Mouse (Mus musculus) lung, embryonic 16.5 days (tissue): ENCODE measurements at regions not wholly inside any gene's neighbourhood (a gene's known extent, or its start where the extent isn't known, plus 50 kb on each side); places are given as distances from the start of the nearest gene placed in this dataset.

Experiments used
- ATAC-seq: fragments of 200-750 bp; cut with Nextera tagmentation; 2 replicates; pipeline ENCODE4 v1.8.0; 2017; ENCODE audit warnings: low read depth, mild to moderate bottlenecking, moderate library complexity
- H3K27ac ChIP-seq: fragments of 300-500 bp; sonication (generic); 2 replicates; pipeline ENCODE4 v1.5.1; 2014; ENCODE audit warnings: mild to moderate bottlenecking, control low read depth, low read length
- H3K27me3 ChIP-seq: fragments of 300-500 bp; sonication (generic); 2 replicates; pipeline ENCODE4 v1.6.1; 2014; ENCODE audit warnings: low read depth, low read length, mixed read lengths; ENCODE audit not compliant: control insufficient read depth, insufficient read depth
- H3K36me3 ChIP-seq: fragments of 300-500 bp; sonication (generic); 2 replicates; pipeline ENCODE4 v1.6.1; 2014; ENCODE audit warnings: low read length; ENCODE audit not compliant: control insufficient read depth, insufficient read depth
- H3K4me1 ChIP-seq: fragments of 300-500 bp; sonication (generic); replicated peaks from 2 replicates; pipeline ENCODE4 v1.6.1; 2014; ENCODE audit warnings: low read length, mixed read lengths; ENCODE audit not compliant: control insufficient read depth, insufficient read depth
- H3K4me2 ChIP-seq: fragments of 300-500 bp; sonication (generic); 2 replicates; pipeline ENCODE4 v1.6.1; 2014; ENCODE audit warnings: low read depth, low read length, control low read depth
- H3K4me3 ChIP-seq: fragments of 300-500 bp; sonication (generic); 2 replicates; pipeline ENCODE4 v1.5.1; 2014; ENCODE audit warnings: mild to moderate bottlenecking, low read length, control low read depth
- H3K9ac ChIP-seq: fragments of 300-500 bp; sonication (generic); 2 replicates; pipeline ENCODE4 v1.6.1; 2014; ENCODE audit warnings: low read length, control low read depth
- H3K9me3 ChIP-seq: fragments of 300-500 bp; sonication (generic); 2 replicates; pipeline ENCODE4 v1.6.1; 2016; ENCODE audit warnings: low read length; ENCODE audit not compliant: control insufficient read depth
- WGBS: fragments of 180-500 bp; shearing (Covaris S2); extraction: QIAGEN DNeasy Blood & Tissue Kit; methylation state at CpG from one replicate; pipeline ENCODE4 v1.1.7; 2014; 5-methylcytosine and 5-hydroxymethylcytosine counted together

DNA sequence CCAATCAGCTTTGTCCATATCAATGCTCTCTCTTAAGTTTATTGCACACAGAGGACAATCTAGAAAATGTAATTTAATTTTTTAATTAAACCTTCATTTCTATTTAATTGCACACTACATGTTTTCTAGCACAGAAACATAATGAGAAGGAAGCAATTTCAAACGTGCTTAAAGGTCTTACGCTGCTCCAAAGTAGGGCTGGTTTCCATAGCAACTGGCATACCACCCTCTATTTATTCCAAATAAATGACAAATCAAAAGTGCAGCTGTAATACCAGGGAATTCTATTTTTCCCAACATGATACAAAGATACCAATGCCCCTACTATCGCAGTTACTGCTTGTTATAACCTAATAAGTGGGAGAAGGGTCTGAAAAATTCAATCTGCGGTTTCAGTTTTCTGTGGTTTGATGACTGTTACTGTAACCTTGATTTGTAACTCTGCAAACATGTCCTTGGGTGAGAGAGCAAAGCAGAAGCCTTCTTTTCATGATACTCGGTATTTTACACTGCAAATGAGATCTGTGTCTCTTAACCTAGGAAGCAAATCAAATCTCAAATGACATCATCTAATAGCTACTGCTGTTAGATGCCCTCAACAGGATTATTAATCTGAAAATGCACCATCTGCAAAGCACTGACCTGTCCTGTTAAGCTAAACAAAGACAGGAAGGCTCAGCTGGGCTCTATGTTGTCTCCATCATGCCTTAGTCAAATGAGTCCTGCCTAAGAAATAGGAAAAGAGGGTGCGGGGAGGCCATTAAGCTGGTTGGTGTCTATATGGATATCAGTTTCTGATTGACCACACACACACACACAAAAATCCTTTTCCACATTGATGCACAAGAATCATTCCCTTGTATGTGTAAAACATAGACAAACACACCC is 535.6 kb downstream of the Basp1 start:
- 65% methylated on average over 6 of the region's 6 CpGs for WGBS
- no peaks in the 10 kb centered on the region for H3K4me1 ChIP-seq
- H3K27me3 ChIP-seq, result no peaks in the 10 kb centered on the region
- H3K9me3 ChIP-seq, result no peaks in the 10 kb centered on the region
- no peaks in the 10 kb centered on the region for H3K36me3 ChIP-seq
- no peak for ATAC-seq
- no peak overlapping the region for H3K27ac ChIP-seq
- no peak overlapping the region for H3K9ac ChIP-seq
- H3K4me3 ChIP-seq, result no peak overlapping the region
- H3K4me2 ChIP-seq, result no peak overlapping the region

DNA sequence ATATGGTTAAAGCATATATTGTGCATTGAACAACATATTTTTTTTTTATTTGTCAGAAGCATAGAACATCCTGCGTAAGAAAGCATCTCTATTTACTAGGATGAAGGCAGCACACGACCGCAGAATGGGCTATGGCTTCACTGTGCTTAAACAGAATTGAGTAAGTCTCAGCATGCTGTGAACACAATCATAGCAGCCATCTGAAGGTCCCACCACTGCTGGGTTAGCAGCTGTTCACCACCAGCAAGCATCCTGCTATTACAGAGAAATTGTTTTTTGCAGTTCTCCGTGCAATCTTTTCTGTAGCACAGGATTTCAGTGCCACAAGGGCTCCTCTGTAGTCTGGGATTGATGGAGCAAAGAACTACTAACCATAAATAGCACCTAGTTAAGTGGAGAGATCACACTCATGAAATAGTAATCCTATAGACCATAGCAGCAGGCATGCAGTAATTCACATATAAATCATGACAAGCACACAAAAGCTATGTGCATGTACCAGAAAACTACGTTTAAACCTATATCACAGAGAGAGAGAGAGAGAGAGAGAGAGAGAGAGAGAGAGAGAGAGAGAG is 537.3 kb downstream of the Basp1 start:
- no peaks in the 10 kb centered on the region for H3K4me1 ChIP-seq
- ATAC-seq, result no peak
- H3K9me3 ChIP-seq, result no peaks in the 10 kb centered on the region
- 78% methylated on average over 5 of the region's 5 CpGs for WGBS
- no peak overlapping the region for H3K9ac ChIP-seq
- no peak overlapping the region for H3K27ac ChIP-seq
- no peak overlapping the region for H3K4me3 ChIP-seq
- no peaks in the 10 kb centered on the region for H3K27me3 ChIP-seq
- no peaks in the 10 kb centered on the region for H3K36me3 ChIP-seq
- H3K4me2 ChIP-seq, result no peak overlapping the region

DNA sequence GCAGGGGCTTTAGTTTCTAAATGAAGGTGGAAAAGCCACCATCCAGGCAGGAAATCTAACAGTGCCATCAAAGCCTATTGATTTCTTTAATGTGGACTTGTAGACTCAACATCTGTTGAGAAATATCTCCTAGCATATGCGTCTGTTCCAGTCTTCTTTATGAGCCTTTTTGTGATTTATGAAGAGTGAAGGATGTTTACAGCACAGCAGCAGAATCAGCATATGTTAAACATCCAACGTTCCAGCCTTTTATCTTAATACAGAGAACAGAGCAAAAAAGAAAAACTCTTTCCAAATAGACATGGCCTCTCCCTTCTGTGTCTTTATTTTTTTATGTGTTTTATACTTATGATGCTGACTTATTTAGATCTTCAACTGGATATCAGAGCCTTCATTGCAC is 573.3 kb downstream of the Basp1 start:
- Histone ChIP-seq H3K9ac (no peak overlapping the region), H3K27ac (no peak overlapping the region), H3K27me3 (no peaks in the 10 kb centered on the region), H3K9me3 (no peaks in the 10 kb centered on the region), H3K4me1 (no peaks in the 10 kb centered on the region), H3K4me2 (no peak overlapping the region), H3K36me3 (no peaks in the 10 kb centered on the region), H3K4me3 (no peak overlapping the region)
- peak; percentile 70 for ATAC-seq
- WGBS, result 29% methylated on average over 2 of the region's 2 CpGs

DNA sequence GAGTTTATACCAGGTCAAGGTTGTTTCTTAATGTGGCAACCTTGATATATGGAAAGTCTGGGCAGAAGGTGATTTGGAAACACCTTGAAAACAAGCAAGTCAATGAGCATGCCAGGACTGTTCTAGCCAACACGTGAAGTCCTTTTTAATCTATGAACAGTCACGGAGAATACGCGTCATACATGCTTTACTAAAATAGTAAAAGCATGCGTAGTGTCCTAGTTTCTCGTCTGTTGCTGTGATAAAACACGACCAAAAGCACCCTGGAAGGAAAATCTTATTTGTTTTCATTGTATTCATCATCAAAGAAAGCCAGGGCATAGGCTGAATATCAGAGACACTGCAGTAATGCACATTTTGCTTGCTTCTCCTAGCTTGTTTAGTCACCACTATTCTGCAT is 575.2 kb downstream of the Basp1 start:
- WGBS, result 79% methylated on average over 7 of the region's 7 CpGs
- no peaks in the 10 kb centered on the region for H3K4me1 ChIP-seq
- H3K27ac ChIP-seq, result no peak overlapping the region
- H3K9me3 ChIP-seq, result no peaks in the 10 kb centered on the region
- no peak for ATAC-seq
- H3K36me3 ChIP-seq, result no peaks in the 10 kb centered on the region
- no peak overlapping the region for H3K9ac ChIP-seq
- H3K27me3 ChIP-seq, result no peaks in the 10 kb centered on the region
- H3K4me3 ChIP-seq, result no peak overlapping the region
- no peak overlapping the region for H3K4me2 ChIP-seq

DNA sequence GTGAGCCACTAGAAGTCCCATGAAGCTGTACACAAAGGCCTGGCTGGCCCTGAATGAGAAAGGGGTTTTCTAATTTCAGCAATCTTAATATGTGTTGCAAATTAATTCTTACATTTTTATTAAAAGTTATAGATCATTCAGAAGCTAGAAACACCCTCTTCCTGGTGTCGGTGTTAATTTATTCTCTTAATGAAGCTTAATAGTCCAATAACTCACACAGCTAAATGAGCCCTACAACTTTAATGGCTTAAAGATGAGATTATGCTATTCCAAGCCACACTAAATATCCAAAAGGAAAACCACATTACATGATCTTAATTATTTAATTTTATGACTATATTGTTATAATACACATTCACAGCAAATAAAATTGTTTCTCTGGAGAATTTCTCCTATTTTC is 585.7 kb downstream of the Basp1 start:
- no peaks in the 10 kb centered on the region for H3K9me3 ChIP-seq
- no peaks in the 10 kb centered on the region for H3K27me3 ChIP-seq
- no peaks in the 10 kb centered on the region for H3K4me1 ChIP-seq
- no peak overlapping the region for H3K4me3 ChIP-seq
- H3K9ac ChIP-seq, result no peak overlapping the region
- whole genome bisulfite sequencing, result 88% methylated on average over 1 of the region's 1 CpGs
- H3K4me2 ChIP-seq, result no peak overlapping the region
- no peak for ATAC-seq
- H3K27ac ChIP-seq, result no peak overlapping the region
- H3K36me3 ChIP-seq, result no peaks in the 10 kb centered on the region

DNA sequence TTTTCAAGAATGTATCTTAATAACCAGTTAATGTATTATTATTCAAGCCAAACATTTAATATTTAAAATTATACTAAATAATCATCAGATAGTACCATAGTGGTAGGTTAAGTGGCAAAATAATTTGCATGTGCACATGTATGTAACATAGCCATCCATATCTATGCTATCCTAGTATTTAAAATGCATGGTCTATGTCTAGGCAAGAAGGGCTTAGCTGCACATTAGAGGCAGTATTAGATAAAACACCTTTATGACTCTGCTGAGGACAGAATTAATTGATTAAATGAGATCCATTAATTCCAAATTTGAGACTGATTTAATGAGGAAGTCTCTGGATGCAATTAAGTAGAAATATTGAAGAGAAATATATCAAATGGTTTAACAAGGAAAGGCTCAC is 586.3 kb downstream of the Basp1 start:
- Histone ChIP-seq H3K4me2 (no peak overlapping the region), H3K27ac (no peak overlapping the region), H3K27me3 (no peaks in the 10 kb centered on the region), H3K4me1 (no peaks in the 10 kb centered on the region), H3K9ac (no peak overlapping the region), H3K4me3 (no peak overlapping the region), H3K9me3 (no peaks in the 10 kb centered on the region), H3K36me3 (no peaks in the 10 kb centered on the region)
- no peak for ATAC-seq

DNA sequence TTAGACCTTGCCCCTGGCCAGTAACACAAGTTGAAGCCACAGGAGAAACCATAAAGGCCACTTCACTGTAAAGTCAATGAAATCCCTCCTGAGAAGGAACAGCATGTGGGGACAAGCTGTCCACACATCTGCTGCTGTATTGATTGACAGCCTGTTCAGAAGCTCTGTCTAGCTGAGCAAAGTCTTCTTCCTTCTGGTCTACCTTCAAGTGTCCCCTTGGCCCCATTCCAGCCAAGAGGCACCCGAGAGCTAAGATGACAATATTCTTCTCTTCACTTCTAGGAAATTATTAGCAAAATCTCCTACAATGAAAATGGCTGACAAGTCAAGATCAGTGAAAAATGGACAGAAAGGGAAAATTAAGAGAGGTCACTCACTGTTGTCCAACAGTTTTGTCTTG is 616.7 kb downstream of the Basp1 start:
- Histone ChIP-seq H3K4me1 (no peaks in the 10 kb centered on the region), H3K9ac (no peak overlapping the region), H3K9me3 (no peaks in the 10 kb centered on the region), H3K27ac (no peak overlapping the region), H3K36me3 (no peaks in the 10 kb centered on the region), H3K27me3 (no peaks in the 10 kb centered on the region), H3K4me2 (no peak overlapping the region), H3K4me3 (no peak overlapping the region)
- WGBS, result 58% methylated on average over 1 of the region's 1 CpGs
- ATAC-seq, result no peak

DNA sequence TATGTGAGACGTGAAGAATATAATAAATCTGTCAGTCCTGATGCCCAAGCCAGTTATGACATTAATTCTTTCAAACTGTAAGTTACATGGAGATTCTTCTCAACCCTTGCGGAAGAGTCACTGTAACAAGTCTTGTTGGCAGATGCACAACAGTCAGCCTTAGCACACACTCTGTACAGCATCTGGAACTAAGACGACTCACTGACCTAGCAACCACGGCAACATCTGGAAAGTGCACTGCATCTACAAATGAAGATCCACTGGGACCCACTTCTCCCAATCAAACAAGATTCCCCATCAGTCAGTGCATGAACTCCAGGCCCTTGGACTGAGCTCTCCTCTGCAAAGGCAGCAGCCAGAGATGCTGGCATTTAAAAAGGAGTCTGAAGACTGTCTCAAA is 620.2 kb downstream of the Basp1 start:
- Histone ChIP-seq H3K4me2 (no peak overlapping the region), H3K4me1 (no peaks in the 10 kb centered on the region), H3K9ac (no peak overlapping the region), H3K36me3 (no peaks in the 10 kb centered on the region), H3K4me3 (no peak overlapping the region), H3K27ac (no peak overlapping the region), H3K27me3 (no peaks in the 10 kb centered on the region), H3K9me3 (no peaks in the 10 kb centered on the region)
- no peak for ATAC-seq
- WGBS, result 68% methylated on average over 4 of the region's 4 CpGs

DNA sequence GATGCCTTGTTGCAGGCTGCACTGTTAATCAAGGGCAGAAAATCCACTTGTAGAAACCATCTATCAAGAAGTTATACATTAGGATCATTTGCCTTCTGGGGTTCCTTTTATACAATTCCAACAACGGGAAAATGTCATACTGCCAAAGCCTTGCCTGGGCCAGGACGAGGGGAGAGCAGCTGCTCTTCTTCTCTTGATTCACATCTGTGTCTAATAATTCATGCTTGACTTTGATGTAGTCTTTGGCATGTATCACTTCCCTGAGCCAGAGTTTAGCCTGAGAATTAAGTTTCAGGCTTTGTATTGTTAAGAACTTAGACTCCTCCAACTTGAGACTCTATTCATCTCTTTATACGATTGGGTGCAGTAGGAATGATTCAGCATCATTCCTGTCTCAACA is 627.2 kb downstream of the Basp1 start:
- Histone ChIP-seq H3K9me3 (no peaks in the 10 kb centered on the region), H3K9ac (no peak overlapping the region), H3K36me3 (no peaks in the 10 kb centered on the region), H3K27ac (no peak overlapping the region), H3K27me3 (no peaks in the 10 kb centered on the region), H3K4me1 (no peaks in the 10 kb centered on the region), H3K4me2 (no peak overlapping the region), H3K4me3 (no peak overlapping the region)
- no peak for ATAC-seq
- WGBS, result 61% methylated on average over 3 of the region's 3 CpGs
